Mouse (Mus musculus): ENCODE measurements around the gene Pla2g2d.

Pla2g2d gene

GRCm38 (mm10) chr4:138800134-138800744 is 24.7 kb downstream of the Pla2g2d start:
- H3K9me3 ChIP-seq (ENCODE audit: low read length): peaks cover 12% of the 10 kb centered on the region
- H3K4me3 ChIP-seq (replicated peaks; ENCODE audit: low read length): no peak overlapping the region
- TF ChIP-seq CTCF (conservative IDR thresholded peaks at IDR 0.05; ENCODE audit: low read length): no peak
- no peak for TF ChIP-seq NANOG (IDR thresholded peaks at IDR 0.05; ENCODE audit: borderline replicate concordance, low read length)
- TF ChIP-seq POU5F1 (IDR thresholded peaks at IDR 0.05; ENCODE audit: borderline replicate concordance, low read length): no peak
- H3K27me3 ChIP-seq (ENCODE audit: insufficient read depth, low read length): no peaks in the 10 kb centered on the region
- H3K4me1 ChIP-seq (replicated peaks; ENCODE audit: low read depth, low read length): peaks cover 56% of the 10 kb centered on the region
- H3K36me3 ChIP-seq (ENCODE audit: insufficient read depth, low read length): peaks cover 7% of the 10 kb centered on the region

GRCm38 (mm10) chr4:138801631-138802030 is 26.1 kb downstream of the Pla2g2d start:
- no peak for TF ChIP-seq CTCF (conservative IDR thresholded peaks at IDR 0.05; ENCODE audit: low read length)
- no peak for TF ChIP-seq NANOG (IDR thresholded peaks at IDR 0.05; ENCODE audit: borderline replicate concordance, low read length)
- no peak for TF ChIP-seq POU5F1 (IDR thresholded peaks at IDR 0.05; ENCODE audit: borderline replicate concordance, low read length)
- Histone ChIP-seq H3K27me3 (ENCODE audit: insufficient read depth, low read length) (no peaks in the 10 kb centered on the region), H3K4me3 (replicated peaks; ENCODE audit: low read length) (no peak overlapping the region), H3K4me1 (replicated peaks; ENCODE audit: low read depth, low read length) (peaks cover 60% of the 10 kb centered on the region), H3K36me3 (ENCODE audit: insufficient read depth, low read length) (peaks cover 7% of the 10 kb centered on the region), H3K9me3 (ENCODE audit: low read length) (no peaks in the 10 kb centered on the region)

- Histone ChIP-seq H3K27me3 (ENCODE audit: insufficient read depth, low read length) (no peaks in the 10 kb centered on the region), H3K4me3 (replicated peaks; ENCODE audit: low read length) (no peak overlapping the region), H3K9me3 (ENCODE audit: low read length) (no peaks in the 10 kb centered on the region), H3K36me3 (ENCODE audit: insufficient read depth, low read length) (peaks cover 7% of the 10 kb centered on the region), H3K4me1 (replicated peaks; ENCODE audit: low read depth, low read length) (peaks cover 56% of the 10 kb centered on the region)
- TF ChIP-seq POU5F1 (IDR thresholded peaks at IDR 0.05; ENCODE audit: borderline replicate concordance, low read length) (no peak), NANOG (IDR thresholded peaks at IDR 0.05; ENCODE audit: borderline replicate concordance, low read length) (no peak), CTCF (conservative IDR thresholded peaks at IDR 0.05; ENCODE audit: low read length) (no peak)
Measured at GRCm38 (mm10) chr4:138802917-138803316, 27.4 kb downstream of the Pla2g2d start.

- H3K27me3 ChIP-seq (ENCODE audit: insufficient read depth, low read length): no peaks in the 10 kb centered on the region
- H3K36me3 ChIP-seq (ENCODE audit: insufficient read depth, low read length): peaks cover 7% of the 10 kb centered on the region
- H3K4me3 ChIP-seq (replicated peaks; ENCODE audit: low read length): no peak overlapping the region
- H3K9me3 ChIP-seq (ENCODE audit: low read length): no peaks in the 10 kb centered on the region
- TF ChIP-seq CTCF (conservative IDR thresholded peaks at IDR 0.05; ENCODE audit: low read length): no peak
- no peak for TF ChIP-seq POU5F1 (IDR thresholded peaks at IDR 0.05; ENCODE audit: borderline replicate concordance, low read length)
- no peak for TF ChIP-seq NANOG (IDR thresholded peaks at IDR 0.05; ENCODE audit: borderline replicate concordance, low read length)
- H3K4me1 ChIP-seq (replicated peaks; ENCODE audit: low read depth, low read length): peaks cover 44% of the 10 kb centered on the region
Measured at GRCm38 (mm10) chr4:138805248-138805647, 29.7 kb downstream of the Pla2g2d start.

- Histone ChIP-seq H3K4me1 (replicated peaks; ENCODE audit: low read depth, low read length) (peaks cover 36% of the 10 kb centered on the region), H3K9me3 (ENCODE audit: low read length) (no peaks in the 10 kb centered on the region), H3K4me3 (replicated peaks; ENCODE audit: low read length) (no peak overlapping the region), H3K27me3 (ENCODE audit: insufficient read depth, low read length) (no peaks in the 10 kb centered on the region), H3K36me3 (ENCODE audit: insufficient read depth, low read length) (peaks cover 7% of the 10 kb centered on the region)
- TF ChIP-seq CTCF (conservative IDR thresholded peaks at IDR 0.05; ENCODE audit: low read length) (no peak), NANOG (IDR thresholded peaks at IDR 0.05; ENCODE audit: borderline replicate concordance, low read length) (no peak), POU5F1 (IDR thresholded peaks at IDR 0.05; ENCODE audit: borderline replicate concordance, low read length) (no peak)
Measured at GRCm38 (mm10) chr4:138806160-138806559, 30.6 kb downstream of the Pla2g2d start.

- no peak overlapping the region for H3K4me3 ChIP-seq (replicated peaks; ENCODE audit: low read length)
- H3K9me3 ChIP-seq (ENCODE audit: low read length): no peaks in the 10 kb centered on the region
- H3K4me1 ChIP-seq (replicated peaks; ENCODE audit: low read depth, low read length): peaks cover 36% of the 10 kb centered on the region
- peaks cover 2% of the 10 kb centered on the region; the same call in 1 of the 2 replicates for H3K27me3 ChIP-seq (ENCODE audit: insufficient read depth, low read length)
- TF ChIP-seq NANOG (IDR thresholded peaks at IDR 0.05; ENCODE audit: borderline replicate concordance, low read length): no peak
- TF ChIP-seq POU5F1 (IDR thresholded peaks at IDR 0.05; ENCODE audit: borderline replicate concordance, low read length): no peak
- TF ChIP-seq CTCF (conservative IDR thresholded peaks at IDR 0.05; ENCODE audit: low read length): no peak
- peaks cover 3% of the 10 kb centered on the region; the same call in 1 of the 2 replicates for H3K36me3 ChIP-seq (ENCODE audit: insufficient read depth, low read length)
Measured at GRCm38 (mm10) chr4:138806920-138807541, 31.5 kb downstream of the Pla2g2d start.

- TF ChIP-seq NANOG (IDR thresholded peaks at IDR 0.05; ENCODE audit: borderline replicate concordance, low read length) (no peak), POU5F1 (IDR thresholded peaks at IDR 0.05; ENCODE audit: borderline replicate concordance, low read length) (no peak), CTCF (conservative IDR thresholded peaks at IDR 0.05; ENCODE audit: low read length) (no peak)
- peaks cover 48% of the 10 kb centered on the region for H3K4me1 ChIP-seq (replicated peaks; ENCODE audit: low read depth, low read length)
Measured at GRCm38 (mm10) chr4:138816166-138816565, 40.6 kb downstream of the Pla2g2d start.

GRCm38 (mm10) chr4:138817736-138818135 is 42.2 kb downstream of the Pla2g2d start:
- Histone ChIP-seq H3K36me3 (ENCODE audit: insufficient read depth, low read length) (0 out of 2 replicates have a peak, but pooled peaks cover 4% of the 10 kb centered on the region), H3K4me1 (replicated peaks; ENCODE audit: low read depth, low read length) (peaks cover 49% of the 10 kb centered on the region), H3K9me3 (ENCODE audit: low read length) (peaks cover 7% of the 10 kb centered on the region), H3K27me3 (ENCODE audit: insufficient read depth, low read length) (peaks cover under 1% of the 10 kb centered on the region; the same call in 1 of the 2 replicates), H3K4me3 (replicated peaks; ENCODE audit: low read length) (no peak overlapping the region)
- TF ChIP-seq NANOG (IDR thresholded peaks at IDR 0.05; ENCODE audit: borderline replicate concordance, low read length) (no peak), CTCF (conservative IDR thresholded peaks at IDR 0.05; ENCODE audit: low read length) (no peak), POU5F1 (IDR thresholded peaks at IDR 0.05; ENCODE audit: borderline replicate concordance, low read length) (no peak)

More at GRCm38 (mm10) chr4:138816166-138816565, 40.6 kb downstream of the Pla2g2d start:
- no peak overlapping the region for H3K4me3 ChIP-seq (replicated peaks; ENCODE audit: low read length)
- H3K27me3 ChIP-seq (ENCODE audit: insufficient read depth, low read length): peaks cover 10% of the 10 kb centered on the region; the same call in 1 of the 2 replicates
- H3K9me3 ChIP-seq (ENCODE audit: low read length): no peaks in the 10 kb centered on the region
- no peaks in the 10 kb centered on the region for H3K36me3 ChIP-seq (ENCODE audit: insufficient read depth, low read length)

Measured in E14TG2a.4 (cell line).